Mouse (Mus musculus): ENCODE data around the gene Tbc1d5. TPM values are rescaled to one million over a fixed set of nuclear protein-coding genes. Genes with fewer than 3 reads are reported as not detected.

Tbc1d5 gene
- total and polyA plus RNA-seq, 3 experiments = 6.6 to 13.9 (median 7.7) TPM

- H3K9ac ChIP-seq (ENCODE audit: insufficient read depth, low read depth) = no peak overlapping the region
- peaks cover 14 to 34% of the 10 kb centered on the region in 2 experiments; a peak in 3 of 4 replicates for H3K4me1 ChIP-seq (ENCODE audit: control insufficient read depth in 1 of 2, insufficient read depth in 2 of 2)
- no peak overlapping the region for H3K4me3 ChIP-seq (replicated peaks in 1 of 3; ENCODE audit: low read depth in 2 of 3, low read length in 2 of 3, poor library complexity in 1 of 3)
- no peak for DNase-seq (ENCODE audit: extremely low read depth)
- no peak overlapping the region for H3K27ac ChIP-seq (ENCODE audit: insufficient read depth, low read depth)
- no peak overlapping the region for H3K4me2 ChIP-seq (ENCODE audit: insufficient read depth, low read depth, poor library complexity, severe bottlenecking)
- H3K9me3 ChIP-seq (replicated peaks; ENCODE audit: low read length) = no peaks in the 10 kb centered on the region
- H3K79me2 ChIP-seq (replicated peaks; ENCODE audit: control insufficient read depth, extremely low read depth, insufficient read depth, poor library complexity, severe bottlenecking) = no peaks in the 10 kb centered on the region
- dilution Hi-C loops (cut with MboI; ENCODE audit: extremely low pct_ligation_motif_present, extremely low pct_unique_long_range_greater_than_20kb, low sequenced_read_pairs) (no loop called here), in situ Hi-C loops (cut with MboI; ENCODE audit: low pct_ligation_motif_present, low pct_unique_long_range_greater_than_20kb, low sequenced_read_pairs) (no loop called here)
- H3K36me3 ChIP-seq (replicated peaks in 1 of 2; ENCODE audit: control insufficient read depth in 1 of 2, insufficient read depth in 1 of 2, low read length in 1 of 2) = no peaks in the 10 kb centered on the region
- TF ChIP-seq POLR2AphosphoS2 (IDR thresholded peaks at IDR 0.05; ENCODE audit: low read depth, low read length) (no peak), TBP (conservative IDR thresholded peaks at IDR 0.05; ENCODE audit: low read depth, low read length) (no peak), POLR2A (IDR thresholded peaks at IDR 0.05; ENCODE audit: low read depth, low read length) (no peak), SIN3A (IDR thresholded peaks at IDR 0.05; ENCODE audit: low read length) (no peak), HCFC1 (IDR thresholded peaks at IDR 0.05; ENCODE audit: low read depth, low read length) (no peak), UBTF (IDR thresholded peaks at IDR 0.05; ENCODE audit: low read depth, low read length) (no peak), ELF1 (IDR thresholded peaks at IDR 0.05; ENCODE audit: low read depth, low read length) (no peak), E2F4 (IDR thresholded peaks at IDR 0.05; ENCODE audit: insufficient replicate concordance, low read depth, low read length) (no peak), MAX (IDR thresholded peaks at IDR 0.05; ENCODE audit: low read length) (no peak), ZC3H11A (IDR thresholded peaks at IDR 0.05; ENCODE audit: low read depth, low read length) (no peak), USF2 (conservative IDR thresholded peaks at IDR 0.05; ENCODE audit: low read depth, low read length) (no peak), MAFK (IDR thresholded peaks at IDR 0.05; ENCODE audit: insufficient replicate concordance, low read length) (no peak), PAX5 (IDR thresholded peaks at IDR 0.05; ENCODE audit: low read length) (no peak), RAD21 (IDR thresholded peaks at IDR 0.05; ENCODE audit: low read depth, low read length) (no peak)
- H3K27me3 ChIP-seq (replicated peaks) = no peaks in the 10 kb centered on the region
Observed at GRCm38 (mm10) chr17:51221075-51221474, 41.9 kb upstream of the Tbc1d5 start.

- Histone ChIP-seq H3K9ac (ENCODE audit: insufficient read depth, low read depth) (no peak overlapping the region), H3K27me3 (replicated peaks) (no peaks in the 10 kb centered on the region), H3K4me1 (ENCODE audit: control insufficient read depth in 1 of 2, insufficient read depth in 2 of 2) (peaks cover 8 to 25% of the 10 kb centered on the region in 2 experiments; a peak in 3 of 4 replicates), H3K4me3 (replicated peaks in 1 of 3; ENCODE audit: low read depth in 2 of 3, low read length in 2 of 3, poor library complexity in 1 of 3) (no peak overlapping the region), H3K4me2 (ENCODE audit: insufficient read depth, low read depth, poor library complexity, severe bottlenecking) (peak overlapping the region; percentile 50), H3K9me3 (replicated peaks; ENCODE audit: low read length) (no peaks in the 10 kb centered on the region), H3K36me3 (replicated peaks in 1 of 2; ENCODE audit: control insufficient read depth in 1 of 2, insufficient read depth in 1 of 2, low read length in 1 of 2) (no peaks in the 10 kb centered on the region), H3K27ac (ENCODE audit: insufficient read depth, low read depth) (no peak overlapping the region), H3K79me2 (replicated peaks; ENCODE audit: control insufficient read depth, extremely low read depth, insufficient read depth, poor library complexity, severe bottlenecking) (no peaks in the 10 kb centered on the region)
- in situ Hi-C loops (cut with MboI; ENCODE audit: low pct_ligation_motif_present, low pct_unique_long_range_greater_than_20kb, low sequenced_read_pairs) (no loop called here), dilution Hi-C loops (cut with MboI; ENCODE audit: extremely low pct_ligation_motif_present, extremely low pct_unique_long_range_greater_than_20kb, low sequenced_read_pairs) (no loop called here)
- peak; percentile 49 for DNase-seq (ENCODE audit: extremely low read depth)
- TF ChIP-seq ETS1 (conservative IDR thresholded peaks at IDR 0.05; ENCODE audit: low read depth, low read length) (no peak), EP300 (IDR thresholded peaks at IDR 0.05; ENCODE audit: low read length) (peak; percentile 82), IRF4 (IDR thresholded peaks at IDR 0.05; ENCODE audit: low read depth, low read length) (peak; percentile 78), MXI1 (IDR thresholded peaks at IDR 0.05; ENCODE audit: low read depth, low read length) (no peak), SMC3 (IDR thresholded peaks at IDR 0.05; ENCODE audit: low read depth, low read length) (no peak), POLR2AphosphoS2 (IDR thresholded peaks at IDR 0.05; ENCODE audit: low read depth, low read length) (no peak)
Observed at GRCm38 (mm10) chr17:51219897-51220296, 40.7 kb upstream of the Tbc1d5 start.
